Mouse (Mus musculus) ES-CJ7 (cell line): Measurements from ENCODE around the gene Abhd17a.
A peak's percentile ranks its signal among the peaks of the same experiment; 100 is the strongest.

Source experiments
- DNase-seq: peaks from one replicate; pipeline ENCODE4 v3.0.0; 2011; ENCODE audit warnings: low read depth, low spot score

Gene Abhd17a

GRCm38 (mm10) chr10:80589879-80590854 is at the start of gene Abhd17a:
TSS of gene Abhd17a (minus strand) at chr10:80590341.
- DNase-seq: peak; percentile 99

GRCm38 (mm10) chr10:80635345-80635744 is 45.2 kb upstream of the Abhd17a start:
- DNase-seq: no peak

- no peak for DNase-seq
These were observed 38.8 kb upstream of the Abhd17a start for GRCm38 (mm10) chr10:80628925-80629324.

- DNase-seq: no peak
These were observed 37.5 kb upstream of the Abhd17a start for GRCm38 (mm10) chr10:80627685-80628084.

DNA sequence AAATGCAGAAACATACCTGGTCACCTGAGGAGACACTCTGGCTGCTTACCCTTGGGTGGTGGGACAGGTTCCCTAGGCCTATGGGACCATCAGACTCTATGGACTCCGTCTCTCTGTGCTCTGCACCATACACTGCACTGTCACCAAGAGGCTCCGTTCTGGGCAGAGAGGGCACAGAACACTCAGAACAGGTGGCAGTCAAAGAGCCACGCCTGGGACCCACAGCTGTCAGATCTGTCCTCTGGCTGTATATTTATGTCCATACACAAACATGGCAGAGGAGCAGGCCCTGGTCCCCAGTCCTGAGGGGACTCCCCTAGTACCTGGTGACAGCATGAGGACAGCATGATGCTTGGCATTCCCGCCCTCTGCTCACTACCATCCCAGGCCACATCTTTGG is 35.6 kb upstream of the Abhd17a start:
- no peak for DNase-seq

DNA sequence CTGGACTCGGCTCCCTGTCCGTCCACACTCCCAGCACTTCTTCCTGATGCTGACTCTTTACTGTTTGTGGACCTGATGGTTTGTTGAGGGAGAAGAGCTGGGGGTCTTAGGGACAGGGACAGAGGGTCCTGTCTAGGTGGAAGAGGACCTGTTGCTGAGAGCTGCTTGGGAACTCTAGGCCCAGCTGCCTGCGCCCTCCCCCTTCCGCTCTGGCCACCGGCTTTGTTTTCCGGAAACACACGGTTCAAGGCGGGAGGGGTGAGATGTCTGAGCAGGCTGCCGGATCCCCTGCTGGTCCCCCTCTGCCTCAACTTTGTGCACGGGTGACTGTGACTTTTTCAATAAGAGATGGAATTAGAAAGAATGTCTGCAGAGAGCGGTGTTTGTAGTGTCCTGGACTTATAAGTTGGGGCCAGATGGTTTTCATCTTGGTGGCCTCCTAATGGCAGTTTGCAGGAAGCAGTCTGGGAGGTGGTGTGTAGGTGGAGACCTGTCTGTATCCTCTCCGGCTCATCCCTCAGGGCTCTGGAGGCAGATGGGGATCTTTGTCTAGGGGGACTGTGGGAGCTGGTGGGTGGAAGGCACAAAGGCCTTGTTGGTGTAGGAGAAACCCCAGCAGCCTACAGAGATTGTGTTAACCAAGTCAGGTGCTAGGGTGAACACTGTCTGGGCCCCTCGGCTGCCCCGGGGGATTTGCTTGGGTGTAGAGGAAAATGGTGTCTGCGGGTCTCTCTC is 33.5 kb upstream of the Abhd17a start:
- peak; percentile 48 for DNase-seq

DNA sequence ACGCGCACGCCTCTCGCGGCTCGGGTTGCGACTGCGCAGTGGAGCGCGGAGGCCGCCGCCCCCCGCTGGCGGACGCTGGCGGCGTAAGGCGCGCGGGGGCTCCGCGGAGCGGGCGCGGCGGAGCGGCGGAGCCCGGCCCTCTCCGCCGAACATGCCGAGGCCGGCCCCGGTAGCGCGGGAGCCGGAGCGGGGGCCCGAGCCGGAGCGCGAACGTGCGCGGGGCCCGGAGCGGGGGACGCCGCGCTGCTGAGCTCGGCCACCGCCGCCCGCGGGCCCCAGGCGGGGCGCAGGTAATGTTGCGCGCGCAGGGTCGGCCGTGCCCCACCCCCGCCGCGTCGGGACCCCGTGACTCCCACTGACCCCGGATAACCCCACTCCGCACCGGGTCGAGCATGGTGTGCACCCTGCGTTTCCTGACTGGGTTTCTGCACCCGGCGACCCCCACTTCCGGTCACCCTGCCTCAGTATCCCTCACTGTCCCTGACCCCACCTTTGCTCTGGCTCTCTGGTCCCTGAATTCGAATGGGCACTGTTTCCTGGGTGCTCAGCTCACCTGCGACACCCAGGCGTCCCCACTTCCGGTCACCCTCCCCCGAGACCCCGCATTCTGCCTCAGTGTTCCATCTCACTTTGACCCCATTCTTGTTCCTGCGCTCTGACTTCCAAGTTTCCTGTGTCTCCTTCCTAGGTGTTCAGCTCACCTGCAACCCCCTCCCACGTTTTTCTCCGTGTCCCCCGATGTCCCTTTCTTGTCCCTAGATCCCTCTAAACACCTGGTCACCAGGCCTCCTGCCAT is 32.7 kb upstream of the Abhd17a start, which contains the start of gene Csnk1g2:
TSS of gene Csnk1g2 (plus strand) at position 178 of the 796 bp plus-strand sequence.
- peak; percentile 43 for DNase-seq

DNA sequence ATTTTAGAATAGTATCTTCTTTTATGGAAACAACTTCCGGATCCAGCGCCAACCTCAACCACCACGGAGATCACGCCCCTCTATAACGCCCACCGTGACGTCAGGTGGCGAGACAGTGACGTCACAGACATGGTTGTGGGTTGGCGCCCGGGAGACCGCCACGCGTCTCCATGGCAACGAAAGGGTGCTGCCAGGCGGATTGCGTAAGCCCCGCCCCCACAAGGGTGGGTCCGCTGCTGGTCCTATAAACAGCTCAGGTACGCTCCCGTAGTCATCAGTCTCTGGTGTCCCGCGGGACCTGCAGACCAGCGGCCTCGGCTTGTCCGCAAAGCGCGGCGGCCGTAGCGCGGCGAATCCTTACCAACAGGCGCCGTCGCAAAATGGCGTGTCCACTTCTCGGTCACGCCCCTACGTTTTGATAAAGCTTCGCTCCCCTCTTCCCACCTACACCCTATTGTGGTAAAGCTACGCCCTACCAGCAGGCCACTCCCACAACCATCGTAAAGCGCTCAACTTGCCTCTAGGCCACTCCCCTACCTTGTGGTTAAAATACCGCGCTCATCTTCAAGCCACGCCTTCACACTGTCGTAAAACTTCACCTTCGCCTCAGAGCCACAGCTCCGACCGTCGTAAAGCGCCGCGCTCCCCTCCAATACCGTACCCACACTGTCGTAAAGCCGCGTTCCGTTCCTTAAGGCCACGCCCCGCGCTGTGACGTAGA is 32.0 kb upstream of the Abhd17a start:
- DNase-seq: peak; percentile 100

GRCm38 (mm10) chr10:80621690-80621939 is 31.5 kb upstream of the Abhd17a start:
- DNase-seq: no peak

DNA sequence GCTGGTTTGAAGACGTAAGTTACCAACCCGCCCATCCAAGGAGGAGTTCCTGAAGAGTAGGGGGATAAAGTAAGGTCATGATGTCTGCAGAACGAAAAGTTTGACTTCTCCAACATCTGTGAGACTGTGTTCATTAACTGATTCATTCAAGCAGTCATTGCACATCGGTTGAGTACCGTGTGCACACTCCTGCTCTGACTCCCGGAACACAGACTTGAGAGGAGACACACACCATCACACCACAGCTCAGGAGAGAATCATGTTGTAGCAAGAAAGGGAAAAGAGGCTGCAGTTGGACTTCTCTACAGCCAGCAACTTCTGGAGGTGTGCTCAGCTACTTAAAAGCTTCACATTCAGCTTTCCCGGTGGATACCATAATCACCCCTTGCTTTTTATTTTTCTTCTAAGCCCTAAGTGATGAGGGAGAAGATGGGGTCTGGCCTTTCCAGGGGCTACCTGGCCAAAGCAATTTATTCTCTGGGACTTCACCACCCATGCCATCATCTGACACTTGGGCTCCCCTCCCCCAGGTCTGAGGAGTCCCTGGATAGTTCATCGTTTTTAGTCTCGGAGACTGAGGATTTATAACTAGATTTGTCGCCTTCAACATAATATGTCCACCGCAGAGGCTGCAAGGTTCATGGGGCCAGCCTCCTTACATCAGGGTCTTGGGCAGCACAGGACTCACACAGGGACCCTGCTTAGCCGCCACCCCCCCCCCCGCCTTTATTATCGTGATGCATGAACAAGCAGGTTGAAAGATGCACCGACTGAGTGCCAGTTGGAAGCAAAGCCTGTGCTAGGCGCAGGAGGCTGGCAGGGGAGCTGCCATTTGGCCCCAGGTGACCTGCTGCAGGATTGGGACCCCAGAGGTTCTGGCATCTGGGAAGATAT is 30.9 kb upstream of the Abhd17a start:
- DNase-seq: no peak

- no peak for DNase-seq
These were observed 30.2 kb upstream of the Abhd17a start for GRCm38 (mm10) chr10:80620365-80620764.

DNA sequence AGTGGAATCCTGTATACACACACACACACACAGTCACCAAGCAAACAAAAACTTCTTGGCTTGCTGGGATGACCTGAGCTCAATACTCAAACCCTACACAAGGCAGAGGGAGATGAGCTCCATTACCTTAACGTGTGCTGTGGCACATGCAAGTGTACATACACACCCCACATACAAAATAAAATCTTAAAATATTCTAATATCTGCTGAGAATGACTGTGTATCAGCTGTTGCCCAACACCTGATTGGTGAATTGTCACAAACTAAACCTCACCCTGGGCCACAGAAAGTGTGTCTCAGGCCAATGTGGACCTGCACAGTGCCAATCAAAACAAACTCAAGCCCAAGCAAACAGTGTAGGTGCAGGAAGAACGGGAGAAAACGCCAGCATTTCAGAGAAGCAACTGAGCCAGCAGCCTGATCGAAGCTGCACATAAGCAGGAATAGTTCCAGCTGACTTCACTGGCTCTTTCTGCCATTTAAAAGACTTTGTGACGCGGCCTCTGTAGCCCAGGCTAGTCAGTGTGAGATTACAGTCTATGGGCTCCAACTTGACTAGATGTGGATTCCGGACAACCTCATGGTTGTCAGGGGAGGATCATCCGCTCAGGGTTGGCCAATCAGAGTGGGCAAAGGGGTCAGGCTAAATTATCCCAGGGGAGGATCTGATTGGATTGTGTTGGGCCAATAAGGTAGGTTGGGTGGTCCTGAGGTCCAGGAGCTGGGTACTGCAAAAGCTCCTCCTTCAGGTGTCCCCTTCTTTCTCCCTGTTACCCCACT is 29.5 kb upstream of the Abhd17a start:
- peak; percentile 88 for DNase-seq

GRCm38 (mm10) chr10:80618181-80618580 is 28.0 kb upstream of the Abhd17a start:
- no peak for DNase-seq

- no peak for DNase-seq
These were observed 24.2 kb upstream of the Abhd17a start for GRCm38 (mm10) chr10:80614351-80614750.

- DNase-seq: peak; percentile 74
These were observed 23.7 kb upstream of the Abhd17a start for GRCm38 (mm10) chr10:80613821-80614220.

- no peak for DNase-seq
These were observed 21.8 kb upstream of the Abhd17a start for GRCm38 (mm10) chr10:80611905-80612304.

- peak; percentile 64 for DNase-seq
These were observed 20.9 kb upstream of the Abhd17a start for GRCm38 (mm10) chr10:80611024-80611423.

GRCm38 (mm10) chr10:80610116-80610785 is 20.1 kb upstream of the Abhd17a start:
- DNase-seq: no peak
